Mouse (Mus musculus) E14TG2a.4 (cell line): ENCODE data around the gene Nin.

ENCODE experiments used
- H3K27me3 ChIP-seq: 2 replicates; pipeline ENCODE4 v1.6.1; 2014; ENCODE audit warnings: low read length, control low read depth; ENCODE audit not compliant: insufficient read depth
- H3K36me3 ChIP-seq: 2 replicates; pipeline ENCODE4 v1.6.1; 2014; ENCODE audit warnings: low read length, control low read depth; ENCODE audit not compliant: insufficient read depth
- H3K4me1 ChIP-seq: replicated peaks from 2 replicates; pipeline ENCODE4 v1.6.1; 2014; ENCODE audit warnings: low read depth, low read length, control low read depth
- H3K4me3 ChIP-seq: replicated peaks from 2 replicates; pipeline ENCODE4 v1.5.1; 2014; ENCODE audit warnings: mild to moderate bottlenecking, low read length
- H3K9me3 ChIP-seq: 2 replicates; pipeline ENCODE4 v1.6.1; 2014; ENCODE audit warnings: low read length, control low read depth
- CTCF ChIP-seq: conservative IDR thresholded peaks from 2 replicates; pipeline ENCODE4 v1.5.1; 2014; ENCODE audit warnings: low read length
- NANOG ChIP-seq: IDR thresholded peaks from 2 replicates; pipeline ENCODE4 v1.6.1; 2014; ENCODE audit warnings: borderline replicate concordance, low read length, mixed read lengths
- POU5F1 ChIP-seq: IDR thresholded peaks from 2 replicates; pipeline ENCODE4 v1.6.1; 2014; ENCODE audit warnings: low read length, borderline replicate concordance

The Nin gene

GRCm38 (mm10) chr12:70068647-70069257 is 44.8 kb downstream of the Nin start:
- H3K9me3 ChIP-seq = peaks cover 7% of the 10 kb centered on the region; the same call in 1 of the 2 replicates
- no peaks in the 10 kb centered on the region for H3K4me1 ChIP-seq
- H3K4me3 ChIP-seq = no peak overlapping the region
- no peaks in the 10 kb centered on the region for H3K27me3 ChIP-seq
- TF ChIP-seq NANOG = no peak
- TF ChIP-seq CTCF = no peak
- TF ChIP-seq POU5F1 = no peak
- H3K36me3 ChIP-seq = no peaks in the 10 kb centered on the region

GRCm38 (mm10) chr12:70067849-70068248 is 45.7 kb downstream of the Nin start:
- Histone ChIP-seq H3K36me3 (no peaks in the 10 kb centered on the region), H3K9me3 (peaks cover 7% of the 10 kb centered on the region; the same call in 1 of the 2 replicates), H3K4me1 (no peaks in the 10 kb centered on the region), H3K4me3 (no peak overlapping the region), H3K27me3 (no peaks in the 10 kb centered on the region)
- TF ChIP-seq POU5F1 (no peak), CTCF (no peak), NANOG (no peak)

- H3K4me3 ChIP-seq = no peak overlapping the region
- peaks cover 7% of the 10 kb centered on the region; the same call in 1 of the 2 replicates for H3K9me3 ChIP-seq
- no peaks in the 10 kb centered on the region for H3K27me3 ChIP-seq
- no peak for TF ChIP-seq NANOG
- peak; percentile 43 for TF ChIP-seq CTCF
- TF ChIP-seq POU5F1 = no peak
- H3K36me3 ChIP-seq = no peaks in the 10 kb centered on the region
- no peaks in the 10 kb centered on the region for H3K4me1 ChIP-seq
Observed at GRCm38 (mm10) chr12:70062114-70062513, 51.4 kb downstream of the Nin start.

- Histone ChIP-seq H3K36me3 (no peaks in the 10 kb centered on the region), H3K4me1 (peaks cover 5% of the 10 kb centered on the region), H3K9me3 (no peaks in the 10 kb centered on the region), H3K4me3 (no peak overlapping the region), H3K27me3 (no peaks in the 10 kb centered on the region)
- no peak for TF ChIP-seq POU5F1
- no peak for TF ChIP-seq NANOG
- no peak for TF ChIP-seq CTCF
Observed at GRCm38 (mm10) chr12:70058956-70059851, 54.3 kb downstream of the Nin start.

GRCm38 (mm10) chr12:70050699-70051098 is 62.8 kb downstream of the Nin start:
- Histone ChIP-seq H3K4me3 (no peak overlapping the region), H3K9me3 (no peaks in the 10 kb centered on the region), H3K4me1 (peaks cover 22% of the 10 kb centered on the region), H3K27me3 (no peaks in the 10 kb centered on the region), H3K36me3 (no peaks in the 10 kb centered on the region)
- no peak for TF ChIP-seq POU5F1
- no peak for TF ChIP-seq CTCF
- no peak for TF ChIP-seq NANOG

GRCm38 (mm10) chr12:70048741-70049140 is 64.8 kb downstream of the Nin start:
- TF ChIP-seq POU5F1 (no peak), NANOG (no peak), CTCF (no peak)
- peaks cover 7% of the 10 kb centered on the region; the same call in 1 of the 2 replicates for H3K36me3 ChIP-seq
- H3K4me1 ChIP-seq = peaks cover 17% of the 10 kb centered on the region; the same call in 1 of the 2 replicates
- H3K4me3 ChIP-seq = no peak overlapping the region
- no peaks in the 10 kb centered on the region for H3K9me3 ChIP-seq
- peaks cover 7% of the 10 kb centered on the region for H3K27me3 ChIP-seq

- H3K9me3 ChIP-seq = no peaks in the 10 kb centered on the region
- peaks cover 25% of the 10 kb centered on the region for H3K4me1 ChIP-seq
- peaks cover 7% of the 10 kb centered on the region; the same call in 1 of the 2 replicates for H3K36me3 ChIP-seq
- H3K4me3 ChIP-seq = no peak overlapping the region
- H3K27me3 ChIP-seq = peaks cover 21% of the 10 kb centered on the region
- TF ChIP-seq CTCF (no peak), POU5F1 (no peak), NANOG (no peak)
Observed at GRCm38 (mm10) chr12:70047281-70047680, 66.2 kb downstream of the Nin start.

GRCm38 (mm10) chr12:70044353-70044752 is 69.2 kb downstream of the Nin start:
- no peak overlapping the region for H3K4me3 ChIP-seq
- TF ChIP-seq POU5F1 = no peak
- no peak for TF ChIP-seq CTCF
- TF ChIP-seq NANOG = no peak
- H3K4me1 ChIP-seq = peaks cover 27% of the 10 kb centered on the region
- peaks cover 27% of the 10 kb centered on the region for H3K27me3 ChIP-seq
- peaks cover 7% of the 10 kb centered on the region; the same call in 1 of the 2 replicates for H3K36me3 ChIP-seq
- no peaks in the 10 kb centered on the region for H3K9me3 ChIP-seq
